29 mouse cellular contexts compared by ENCODE assay signal in the genomic region with DNA sequence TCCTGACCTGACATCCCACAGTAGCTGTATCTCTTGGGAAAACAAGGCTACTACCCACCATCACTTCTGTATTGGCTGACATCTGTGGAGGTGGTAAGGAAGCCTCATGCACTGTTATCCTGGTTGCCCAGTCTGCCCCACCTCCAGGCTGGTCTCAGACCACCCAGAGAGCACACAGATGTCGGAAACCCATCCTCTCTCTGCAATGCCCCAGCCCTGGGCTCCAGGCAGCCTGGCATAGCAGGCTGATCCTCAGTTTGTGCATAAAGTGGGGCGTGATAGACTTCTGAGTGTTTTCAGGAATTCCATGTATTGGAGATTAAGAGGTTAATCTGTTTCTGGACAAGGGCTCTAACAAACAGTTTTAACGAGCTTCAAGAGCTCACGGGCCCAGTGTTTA. TPM values are rescaled to one million over a fixed set of nuclear protein-coding genes. Genes with fewer than 3 reads are reported as not detected.
DNase-seq lines count a peak whose midpoint lies in the region; ATAC-seq lines count a peak whose summit lies in the region.
"Had no signal": no experiment of that assay in that cellular context is flagged by ENCODE, and none has a peak within 500 bp of the region (broad histone marks: within the 10 kb centered on the region; RNA-seq: fewer than 3 reads in every experiment).

No protein-coding gene starts in this region.

- no peaks in the 10 kb centered on the region for H3K9me3 ChIP-seq in heart, embryonic 10.5 days
- no peaks in the 10 kb centered on the region for H3K9me3 ChIP-seq in heart, embryonic 15.5 days (replicated peaks)
- H3K9me3 ChIP-seq: hindbrain, embryonic 13.5 days; liver, embryonic 15.5 days; midbrain, embryonic 15.5 days had no signal

- intact Hi-C loops in heart, postnatal 10 days (cut with DNase I) = no loop called here
- intact Hi-C loops in left cerebral cortex, postnatal 4 days (cut with DNase I) = no loop called here

- H3K36me3 ChIP-seq in heart, embryonic 10.5 days = peaks cover 11% of the 10 kb centered on the region; the same call in 1 of the 2 replicates
- 0 out of 2 replicates have a peak, but pooled peaks cover 3% of the 10 kb centered on the region for H3K36me3 ChIP-seq in heart, embryonic 15.5 days
- H3K36me3 ChIP-seq: liver, embryonic 15.5 days; midbrain, embryonic 15.5 days had no signal

- no peak for DNase-seq in heart, embryonic 10.5 days (ENCODE audit: low spot score)
- no peak for DNase-seq in heart, postnatal 10 days
- no peak for DNase-seq in heart, adult 8-10 months (ENCODE audit: low spot score)
- DNase-seq in left cerebral cortex, postnatal 4 days = peak; percentile 29
- DNase-seq in left cerebral cortex, adult 11 months (ENCODE audit: low spot score) = no peak
- peak; percentile 50 for DNase-seq in retina, embryonic 14.5 days (ENCODE audit: low spot score)
- DNase-seq in cerebellum, postnatal 36 days = no peak
- DNase-seq: cerebellum, adult 11 months; cerebellum, adult 9-11 months; gastrocnemius, postnatal 14 days; kidney, adult 9 months; kidney, postnatal 25 days; lung, embryonic 14.5 days; lung, postnatal 14 days; thymus, adult 2 months; thymus, postnatal 36 days had no signal

- 54% methylated on average over 4 of the region's 4 CpGs for WGBS in heart, embryonic 10.5 days
- WGBS in heart, embryonic 15.5 days = 61% methylated on average over 4 of the region's 4 CpGs

- no peaks in the 10 kb centered on the region for H3K27me3 ChIP-seq in heart, embryonic 10.5 days (ENCODE audit: insufficient read depth, poor library complexity, severe bottlenecking)
- no peaks in the 10 kb centered on the region for H3K27me3 ChIP-seq in heart, embryonic 15.5 days
- H3K27me3 ChIP-seq: liver, embryonic 15.5 days; midbrain, embryonic 15.5 days had no signal

- H3K27ac ChIP-seq in heart, embryonic 10.5 days = peak overlapping the region; percentile 59
- H3K27ac ChIP-seq in heart, embryonic 15.5 days = peak overlapping the region; percentile 80
- H3K27ac ChIP-seq: left cerebral cortex, adult 2 months; liver, embryonic 15.5 days; midbrain, embryonic 15.5 days had no signal

- H3K4me1 ChIP-seq in heart, embryonic 10.5 days = peaks cover 56% of the 10 kb centered on the region
- H3K4me1 ChIP-seq in heart, embryonic 15.5 days (replicated peaks) = peaks cover 44% of the 10 kb centered on the region

- H3K4me3 ChIP-seq in heart, embryonic 10.5 days = no peak overlapping the region
- H3K4me3 ChIP-seq in heart, embryonic 15.5 days = no peak overlapping the region
- H3K4me3 ChIP-seq: erythroblast, embryonic 14.5 days; hindbrain, embryonic 13.5 days; left cerebral cortex, adult 2 months; liver, embryonic 15.5 days; midbrain, embryonic 15.5 days had no signal

- H3K4me2 ChIP-seq in heart, embryonic 15.5 days = peak overlapping the region; percentile 23; the same call in 1 of the 2 replicates
- H3K4me2 ChIP-seq: hindbrain, embryonic 13.5 days; liver, embryonic 15.5 days; lung, embryonic 14.5 days; midbrain, embryonic 15.5 days had no signal

- H3K9ac ChIP-seq in heart, embryonic 15.5 days = no peak overlapping the region
- H3K9ac ChIP-seq: liver, embryonic 15.5 days; lung, embryonic 14.5 days; midbrain, embryonic 15.5 days had no signal

- ATAC-seq in heart, embryonic 15.5 days (replicated peaks; ENCODE audit: insufficient number of reproducible peaks, insufficient read depth, low FRiP score, low read depth) = no peak
- ATAC-seq: CD4-positive, CD25-positive, alpha-beta regulatory T cell, adult 4 months; forebrain, embryonic 14.5 days; intestine, embryonic 16.5 days; midbrain, embryonic 15.5 days had no signal

RNA-seq across cellular contexts. Expression of a gene that starts 46.8 kb away (rescaled TPM):
- 0.06 TPM in 1 of 2 replicates, not detected in the other for polyA plus RNA-seq in heart, embryonic 10.5 days (2016; fragmentation: Nextera tagmentation; extraction: Ambion mirVana)
- under 1 TPM; 0.07 to 0.22 TPM for total RNA-seq in heart, postnatal 10 days (2021)
- not detected in 2 replicates for polyA plus RNA-seq in heart, embryonic 15.5 days (2015; fragmentation: Nextera tagmentation; extraction: Ambion mirVana)
- total RNA-seq in heart, adult 8-10 months (2022) = under 1 TPM in 3 of 4 experiments, not detected in 1; 0.08 to 0.20 (median 0.12) TPM
- total RNA-seq in left cerebral cortex, postnatal 4 days (2021) = under 1 TPM; 0.10 to 0.56 TPM
- total RNA-seq: adrenal gland, postnatal 14 days; granulocyte monocyte progenitor cell, adult 5-6 weeks; liver, adult 2 months; neutrophil, adult 5-6 weeks had no signal
- polyA plus RNA-seq: CD4-positive, CD25-positive, alpha-beta regulatory T cell, adult 4 months; intestine, embryonic 16.5 days; liver, adult 2 months; liver, embryonic 15.5 days; lung, embryonic 14.5 days had no signal

Comparison
In these comparisons a context has a peak if more than half of its experiments do, and no peak if none do; other contexts are left out.
1. DNase-seq: peak in left cerebral cortex, postnatal 4 days (single experiment) and retina, embryonic 14.5 days (single experiment); none in heart, embryonic 10.5 days (single experiment), heart, postnatal 10 days (0 of 2), heart, adult 8-10 months (single experiment), left cerebral cortex, adult 11 months (single experiment) and cerebellum, postnatal 36 days (0 of 2).